Mouse (Mus musculus): ENCODE results near the gene Ppp1r14d.

GRCm38 (mm10) chr2:119172862-119173576 lies 56.7 kb downstream of the Ppp1r14d start:
- TF ChIP-seq CTCF (IDR thresholded peaks at IDR 0.05; ENCODE audit: low read depth) = no peak
- no peak for TF ChIP-seq EP300 (optimal IDR thresholded peaks at IDR 0.05)
